8 mouse cellular contexts compared by ENCODE assay signal in genomic region chr11:88526711-88527110, GRCm38 (mm10).
A peak's percentile ranks its signal among the peaks of the same experiment; 100 is the strongest.
DNase-seq lines count a peak whose midpoint lies in the region; ATAC-seq lines count a peak whose summit lies in the region.
"Had no signal": no experiment of that assay in that cellular context is flagged by ENCODE, and none has a peak within 500 bp of the region (broad histone marks: within the 10 kb centered on the region; RNA-seq: fewer than 3 reads in every experiment).

No protein-coding gene starts in this region.

- no peak overlapping the region for H3K4me3 ChIP-seq in neural tube, embryonic 11.5 days (ENCODE audit: low read depth, low read length)
- no peak overlapping the region for H3K4me3 ChIP-seq in embryonic facial prominence, embryonic 11.5 days (ENCODE audit: low read depth, low read length)
- no peak overlapping the region for H3K4me3 ChIP-seq in hindbrain, embryonic 14.5 days (replicated peaks; ENCODE audit: low read length)
- no peak overlapping the region for H3K4me3 ChIP-seq in neural tube, embryonic 15.5 days (replicated peaks)
- H3K4me3 ChIP-seq: limb, embryonic 15.5 days had no signal

- H3K9me3 ChIP-seq in neural tube, embryonic 11.5 days (ENCODE audit: control insufficient read depth, low read length), result no peaks in the 10 kb centered on the region
- no peaks in the 10 kb centered on the region for H3K9me3 ChIP-seq in embryonic facial prominence, embryonic 11.5 days (replicated peaks; ENCODE audit: control insufficient read depth, low read length)
- no peaks in the 10 kb centered on the region for H3K9me3 ChIP-seq in hindbrain, embryonic 14.5 days (ENCODE audit: control insufficient read depth, low read length)
- no peaks in the 10 kb centered on the region for H3K9me3 ChIP-seq in neural tube, embryonic 15.5 days (replicated peaks)
- H3K9me3 ChIP-seq: limb, embryonic 15.5 days had no signal

- no peak for ATAC-seq in neural tube, embryonic 11.5 days (ENCODE audit: insufficient read depth, low FRiP score, low TSS enrichment)
- no peak for ATAC-seq in embryonic facial prominence, embryonic 11.5 days (replicated peaks; ENCODE audit: insufficient number of reproducible peaks, low FRiP score, low TSS enrichment, low read depth)
- no peak for ATAC-seq in hindbrain, embryonic 14.5 days (ENCODE audit: low FRiP score)
- ATAC-seq in neural tube, embryonic 15.5 days (ENCODE audit: low FRiP score), result no peak

- WGBS in neural tube, embryonic 11.5 days, result 7% methylated on average over 7 of the region's 7 CpGs
- WGBS in embryonic facial prominence, embryonic 11.5 days, result 21% methylated on average over 7 of the region's 7 CpGs
- WGBS in hindbrain, embryonic 14.5 days, result 4% methylated on average over 7 of the region's 7 CpGs
- WGBS in neural tube, embryonic 15.5 days, result 9% methylated on average over 7 of the region's 7 CpGs

- no peaks in the 10 kb centered on the region for H3K27me3 ChIP-seq in neural tube, embryonic 11.5 days (ENCODE audit: control insufficient read depth, insufficient read depth, low read length)
- H3K27me3 ChIP-seq in embryonic facial prominence, embryonic 11.5 days (ENCODE audit: control insufficient read depth, insufficient read depth, low read length), result no peaks in the 10 kb centered on the region
- H3K27me3 ChIP-seq in hindbrain, embryonic 14.5 days (ENCODE audit: control insufficient read depth, insufficient read depth, low read length), result no peaks in the 10 kb centered on the region
- no peaks in the 10 kb centered on the region for H3K27me3 ChIP-seq in neural tube, embryonic 15.5 days (replicated peaks)
- H3K27me3 ChIP-seq: limb, embryonic 15.5 days had no signal

- no peak overlapping the region for H3K4me2 ChIP-seq in neural tube, embryonic 11.5 days (ENCODE audit: low read depth)
- H3K4me2 ChIP-seq in embryonic facial prominence, embryonic 11.5 days (ENCODE audit: low read depth, low read length), result no peak overlapping the region
- H3K4me2 ChIP-seq in hindbrain, embryonic 14.5 days (replicated peaks), result 0 out of 2 replicates have a peak overlapping the region, but pooled peaks have one; percentile 11
- H3K4me2 ChIP-seq in neural tube, embryonic 15.5 days, result no peak overlapping the region
- H3K4me2 ChIP-seq: limb, embryonic 15.5 days had no signal

- DNase-seq in neural tube, embryonic 11.5 days (ENCODE audit: low spot score), result no peak
- no peak for DNase-seq in neural tube, embryonic 10.5 days (ENCODE audit: extremely low spot score, low spot score)
- no peak for DNase-seq in embryonic facial prominence, embryonic 11.5 days (ENCODE audit: low spot score)
- no peak for DNase-seq in hindbrain, embryonic 14.5 days (ENCODE audit: low spot score)
- no peak for DNase-seq in natural killer cell, adult 2 months (ENCODE audit: low spot score in 2 of 2)
- DNase-seq in layer of hippocampus, postnatal 14 days (ENCODE audit: low spot score in 2 of 2), result no peak

- no peak overlapping the region for H3K9ac ChIP-seq in neural tube, embryonic 11.5 days (ENCODE audit: low read length)
- 0 out of 2 replicates have a peak overlapping the region, but pooled peaks have one; percentile 9 for H3K9ac ChIP-seq in embryonic facial prominence, embryonic 11.5 days (replicated peaks; ENCODE audit: low read length)
- peak overlapping the region; percentile 22; the same call in 1 of the 2 replicates for H3K9ac ChIP-seq in hindbrain, embryonic 14.5 days
- H3K9ac ChIP-seq in neural tube, embryonic 15.5 days (replicated peaks), result no peak overlapping the region; the same call in 1 of the 2 replicates
- H3K9ac ChIP-seq: limb, embryonic 15.5 days had no signal

- no peaks in the 10 kb centered on the region; the same call in 1 of the 2 replicates for H3K36me3 ChIP-seq in neural tube, embryonic 11.5 days (ENCODE audit: control insufficient read depth, insufficient read depth, low read length)
- H3K36me3 ChIP-seq in embryonic facial prominence, embryonic 11.5 days (replicated peaks; ENCODE audit: control insufficient read depth, insufficient read depth, low read depth, low read length), result no peaks in the 10 kb centered on the region
- H3K36me3 ChIP-seq in hindbrain, embryonic 14.5 days (replicated peaks; ENCODE audit: control insufficient read depth, insufficient read depth), result no peaks in the 10 kb centered on the region
- no peaks in the 10 kb centered on the region for H3K36me3 ChIP-seq in neural tube, embryonic 15.5 days
- H3K36me3 ChIP-seq: limb, embryonic 15.5 days had no signal

- peaks cover 51% of the 10 kb centered on the region for H3K4me1 ChIP-seq in neural tube, embryonic 11.5 days (ENCODE audit: control insufficient read depth, insufficient read depth, low read length)
- peaks cover 25% of the 10 kb centered on the region for H3K4me1 ChIP-seq in embryonic facial prominence, embryonic 11.5 days (ENCODE audit: control insufficient read depth, insufficient read depth, low read length)
- peaks cover 82% of the 10 kb centered on the region for H3K4me1 ChIP-seq in hindbrain, embryonic 14.5 days (replicated peaks; ENCODE audit: control insufficient read depth, insufficient read depth, low read length)
- H3K4me1 ChIP-seq in neural tube, embryonic 15.5 days, result peaks cover 70% of the 10 kb centered on the region

- peak overlapping the region; percentile 54; the same call in 1 of the 2 replicates for H3K27ac ChIP-seq in neural tube, embryonic 11.5 days (ENCODE audit: low read depth, low read length)
- no peak overlapping the region for H3K27ac ChIP-seq in embryonic facial prominence, embryonic 11.5 days (replicated peaks; ENCODE audit: low read depth, low read length)
- peak overlapping the region; percentile 82 for H3K27ac ChIP-seq in hindbrain, embryonic 14.5 days
- H3K27ac ChIP-seq in neural tube, embryonic 15.5 days (replicated peaks), result peak overlapping the region; percentile 80
- H3K27ac ChIP-seq: limb, embryonic 15.5 days had no signal

Comparison
In these comparisons a context has a peak if more than half of its experiments do, and no peak if none do; other contexts are left out.
1. H3K9ac ChIP-seq: peak in embryonic facial prominence, embryonic 11.5 days (single experiment) and hindbrain, embryonic 14.5 days (single experiment); none in neural tube, embryonic 11.5 days (single experiment) and neural tube, embryonic 15.5 days (single experiment).